Mouse (Mus musculus) neural tube, embryonic 11.5 days (tissue): Measurements from ENCODE around the gene Trim47. TPM values are rescaled to one million over a fixed set of nuclear protein-coding genes. Genes with fewer than 3 reads are reported as not detected.

Experiments used
- ATAC-seq: fragments of 200-750 bp; cut with Nextera tagmentation; 2 replicates; pipeline ENCODE4 v1.8.0; 2017; ENCODE audit warnings: moderate number of reproducible peaks, mild to moderate bottlenecking, moderate TSS enrichment, moderate library complexity; ENCODE audit not compliant: insufficient read depth, low FRiP score, low TSS enrichment
- DNase-seq: peaks from one replicate; pipeline ENCODE4 v3.0.0-alpha.2; 2015; ENCODE audit warnings: low spot score
- H3K27ac ChIP-seq: fragments of 300-500 bp; sonication (generic); 2 replicates; pipeline ENCODE4 v1.5.1; 2014; ENCODE audit warnings: low read depth, mild to moderate bottlenecking, low read length
- H3K27me3 ChIP-seq: fragments of 300-500 bp; sonication (generic); 2 replicates; pipeline ENCODE4 v1.6.1; 2014; ENCODE audit warnings: mild to moderate bottlenecking, low read length, mixed read lengths; ENCODE audit not compliant: control insufficient read depth, insufficient read depth
- H3K36me3 ChIP-seq: fragments of 300-500 bp; sonication (generic); 2 replicates; pipeline ENCODE4 v1.6.1; 2014; ENCODE audit warnings: mild to moderate bottlenecking, low read length, moderate library complexity, mixed read lengths; ENCODE audit not compliant: control insufficient read depth, insufficient read depth
- H3K4me1 ChIP-seq: fragments of 300-500 bp; sonication (generic); 2 replicates; pipeline ENCODE4 v1.6.1; 2014; ENCODE audit warnings: low read length, mixed read lengths; ENCODE audit not compliant: control insufficient read depth, insufficient read depth
- H3K4me2 ChIP-seq: fragments of 300-500 bp; sonication (generic); 2 replicates; pipeline ENCODE4 v1.6.1; 2014; ENCODE audit warnings: low read depth, mild to moderate bottlenecking, moderate library complexity
- H3K4me3 ChIP-seq: fragments of 300-500 bp; sonication (generic); 2 replicates; pipeline ENCODE4 v1.5.1; 2014; ENCODE audit warnings: low read depth, low read length
- H3K9ac ChIP-seq: fragments of 300-500 bp; sonication (generic); 2 replicates; pipeline ENCODE4 v1.6.1; 2014; ENCODE audit warnings: mild to moderate bottlenecking, low read length
- H3K9me3 ChIP-seq: fragments of 300-500 bp; sonication (generic); 2 replicates; pipeline ENCODE4 v1.6.1; 2016; ENCODE audit warnings: low read length; ENCODE audit not compliant: control insufficient read depth
- WGBS: fragments of 180-500 bp; shearing (Covaris S2); extraction: QIAGEN DNeasy Blood & Tissue Kit; methylation state at CpG from one replicate; pipeline ENCODE4 v1.1.7; 2014; 5-methylcytosine and 5-hydroxymethylcytosine counted together
- polyA plus RNA-seq: library from polyadenylated mRNA; unstranded; fragments of >200 nt; fragmentation: Nextera tagmentation; extraction: Ambion mirVana; gene quantifications from 2 replicates; pipeline ENCODE4 v1.2.1, GENCODE M21; 2014

Gene Trim47
- polyA plus RNA-seq = 3.2 and 3.3 TPM in 2 replicates

GRCm38 (mm10) chr11:116127156-116127980, at the start of gene Trim47:
Gene Trim47, minus strand, starts transcription at chr11:116127210.
- H3K9ac ChIP-seq = peak within 1 kb of the TSS; percentile 45
- peaks cover 16% of the 10 kb centered on the region for H3K4me1 ChIP-seq
- H3K4me3 ChIP-seq = no peak within 1 kb of the TSS
- peak within 1 kb of the TSS; percentile 20; the same call in 1 of the 2 replicates for H3K4me2 ChIP-seq
- H3K27me3 ChIP-seq = no peaks in the 10 kb centered on the region
- no peak for ATAC-seq
- H3K9me3 ChIP-seq = no peaks in the 10 kb centered on the region
- peaks cover under 1% of the 10 kb centered on the region; the same call in 1 of the 2 replicates for H3K36me3 ChIP-seq
- WGBS = 27% methylated on average over 23 of the region's 23 CpGs
- DNase-seq = peak; percentile 67
- no peak within 1 kb of the TSS for H3K27ac ChIP-seq

DNA sequence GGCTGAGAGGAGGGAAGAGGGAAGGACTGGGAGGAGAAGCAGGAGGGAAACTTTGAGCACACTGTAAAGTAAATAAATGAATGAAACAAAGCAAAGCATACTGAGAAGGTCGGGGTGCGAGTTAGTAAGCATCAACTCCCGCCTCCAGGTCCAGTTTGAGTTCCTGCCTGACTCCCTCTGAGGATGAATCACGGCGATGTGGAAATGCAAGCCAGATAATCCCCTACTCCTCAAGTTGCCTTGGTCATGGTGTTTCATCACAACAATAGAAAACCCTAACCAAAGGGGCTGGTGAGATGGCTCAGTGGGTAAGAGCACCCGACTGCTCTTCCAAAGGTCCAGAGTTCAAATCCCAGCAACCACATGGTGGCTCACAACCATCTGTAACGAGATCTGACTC, 49.0 kb upstream of the Trim47 start:
- H3K9ac ChIP-seq = no peak overlapping the region
- DNase-seq = no peak
- no peak for ATAC-seq
- WGBS = 81% methylated on average over 7 of the region's 7 CpGs
- H3K9me3 ChIP-seq = no peaks in the 10 kb centered on the region
- no peak overlapping the region for H3K27ac ChIP-seq
- H3K4me2 ChIP-seq = no peak overlapping the region
- peaks cover 11% of the 10 kb centered on the region for H3K36me3 ChIP-seq
- H3K4me1 ChIP-seq = no peaks in the 10 kb centered on the region
- H3K27me3 ChIP-seq = no peaks in the 10 kb centered on the region
- H3K4me3 ChIP-seq = no peak overlapping the region

- WGBS = 91% methylated on average over 22 of the region's 22 CpGs
- Histone ChIP-seq H3K27ac (no peak overlapping the region), H3K4me2 (no peak overlapping the region), H3K4me3 (no peak overlapping the region), H3K4me1 (no peaks in the 10 kb centered on the region), H3K27me3 (no peaks in the 10 kb centered on the region), H3K36me3 (peaks cover 11% of the 10 kb centered on the region), H3K9me3 (no peaks in the 10 kb centered on the region), H3K9ac (no peak overlapping the region)
- DNase-seq (no peak), ATAC-seq (no peak)
These were observed 47.9 kb upstream of the Trim47 start for GRCm38 (mm10) chr11:116174775-116175448.

DNA sequence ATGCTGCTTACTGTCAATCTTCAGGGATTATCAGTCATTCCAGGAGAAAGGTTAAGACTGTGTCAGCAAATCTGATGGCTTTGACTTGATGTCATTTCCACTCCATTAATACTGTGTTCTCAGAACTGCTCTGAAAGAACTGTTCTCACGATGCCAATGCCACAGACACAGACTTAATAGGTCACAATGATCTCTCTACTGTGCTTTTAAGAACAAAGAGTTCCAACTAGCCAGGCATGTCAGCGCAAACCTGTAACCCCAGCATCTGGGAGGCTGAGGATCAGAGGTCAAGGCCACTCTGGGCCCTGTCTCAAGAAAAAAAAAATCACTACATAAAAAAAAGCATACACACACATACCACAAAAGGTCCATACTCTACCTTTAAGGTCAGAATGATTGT, 44.9 kb upstream of the Trim47 start:
- no peak overlapping the region for H3K4me3 ChIP-seq
- no peak overlapping the region for H3K4me2 ChIP-seq
- H3K27ac ChIP-seq = no peak overlapping the region
- no peak for ATAC-seq
- H3K9ac ChIP-seq = no peak overlapping the region
- 86% methylated on average over 2 of the region's 2 CpGs for WGBS
- DNase-seq = no peak
- H3K4me1 ChIP-seq = peaks cover 2% of the 10 kb centered on the region; the same call in 1 of the 2 replicates
- H3K9me3 ChIP-seq = no peaks in the 10 kb centered on the region
- H3K36me3 ChIP-seq = peaks cover 8% of the 10 kb centered on the region
- H3K27me3 ChIP-seq = no peaks in the 10 kb centered on the region

DNA sequence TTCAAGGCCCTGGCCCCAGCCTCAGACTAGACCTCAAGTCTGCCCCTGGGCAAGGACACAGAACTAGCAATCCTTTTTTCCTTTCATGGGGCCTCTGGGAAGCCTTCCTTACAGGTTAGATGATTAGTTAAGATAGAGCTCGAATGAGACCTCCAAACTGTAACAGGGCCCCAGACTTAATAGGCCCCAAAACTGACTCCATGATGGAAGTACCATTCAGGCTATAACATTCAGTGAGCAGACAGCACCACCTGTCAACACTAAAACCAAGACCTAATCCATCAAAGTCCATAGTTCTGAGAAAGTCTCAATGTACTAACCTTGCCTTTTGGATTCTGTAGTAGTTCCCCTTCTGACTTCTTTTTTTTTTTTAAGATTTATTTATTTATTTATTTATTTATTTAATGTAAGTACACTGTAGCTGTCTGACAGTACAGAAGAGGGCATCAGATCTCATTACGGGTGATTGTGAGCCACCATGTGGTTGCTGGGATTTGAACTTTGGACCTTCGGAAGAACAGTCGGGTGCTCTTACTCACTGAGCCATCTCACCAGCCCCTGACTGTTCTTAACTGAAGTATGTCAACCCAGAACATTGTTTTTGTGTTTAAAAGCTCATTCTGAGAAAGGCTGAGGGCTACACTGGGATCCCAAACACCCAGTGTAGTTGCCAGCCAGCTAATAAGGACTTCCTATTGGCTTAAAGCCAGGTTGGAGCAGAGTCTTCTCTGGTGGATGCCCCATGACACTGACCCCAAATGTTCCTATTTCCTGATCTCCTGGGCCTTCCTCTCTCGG, 43.2 kb upstream of the Trim47 start:
- no peak overlapping the region for H3K27ac ChIP-seq
- peaks cover 8% of the 10 kb centered on the region; the same call in 1 of the 2 replicates for H3K4me1 ChIP-seq
- peaks cover 8% of the 10 kb centered on the region for H3K36me3 ChIP-seq
- no peak overlapping the region for H3K9ac ChIP-seq
- DNase-seq = no peak
- H3K4me2 ChIP-seq = no peak overlapping the region
- no peaks in the 10 kb centered on the region for H3K9me3 ChIP-seq
- no peak for ATAC-seq
- no peak overlapping the region for H3K4me3 ChIP-seq
- 90% methylated on average over 5 of the region's 5 CpGs for WGBS
- H3K27me3 ChIP-seq = no peaks in the 10 kb centered on the region

- Histone ChIP-seq H3K27ac (no peak overlapping the region), H3K9me3 (no peaks in the 10 kb centered on the region), H3K27me3 (no peaks in the 10 kb centered on the region), H3K36me3 (peaks cover 3% of the 10 kb centered on the region; the same call in 1 of the 2 replicates), H3K9ac (no peak overlapping the region), H3K4me1 (peaks cover 8% of the 10 kb centered on the region; the same call in 1 of the 2 replicates), H3K4me3 (no peak overlapping the region), H3K4me2 (no peak overlapping the region)
- ATAC-seq (no peak), DNase-seq (no peak)
- 92% methylated on average over 3 of the region's 3 CpGs for WGBS
These were observed 42.2 kb upstream of the Trim47 start for GRCm38 (mm10) chr11:116169214-116169613.

DNA sequence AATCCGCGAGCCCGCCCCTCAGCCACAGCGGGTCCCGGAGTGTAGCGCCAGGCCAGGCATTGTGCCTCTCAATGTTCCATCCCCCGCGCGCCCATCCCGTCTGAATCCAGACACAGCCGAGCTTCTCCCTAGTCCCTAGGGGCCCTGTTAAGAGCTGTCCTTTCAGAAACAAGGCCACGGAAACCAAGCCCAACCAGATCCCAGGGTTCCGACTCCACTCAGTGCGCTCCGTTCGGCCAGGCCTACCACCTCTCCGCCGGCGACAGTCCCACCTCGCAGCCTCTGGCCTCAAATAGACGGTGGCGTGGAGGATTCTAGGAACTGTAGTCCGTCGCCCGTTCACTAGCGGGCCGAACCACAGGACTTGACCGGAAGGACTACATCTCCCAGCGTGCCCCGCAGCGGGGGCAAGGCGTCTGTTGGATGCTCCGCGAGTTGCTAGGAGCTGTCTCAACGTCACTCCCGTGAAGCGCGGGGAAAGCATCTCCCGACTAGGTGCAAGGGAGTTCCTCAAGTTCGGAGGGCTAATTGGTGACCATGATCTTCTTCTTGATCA, 41.0 kb upstream of the Trim47 start, which contains the start of gene Fbf1:
TSS of gene Fbf1 (minus strand) at position 283 of the 556 bp plus-strand sequence.
- WGBS = under 1% methylated on average over 40 of the region's 40 CpGs
- H3K9ac ChIP-seq = peak within 1 kb of the TSS; percentile 89
- H3K4me1 ChIP-seq = peaks cover 10% of the 10 kb centered on the region
- ATAC-seq (peak; percentile 94), DNase-seq (peak; percentile 97)
- peak within 1 kb of the TSS; percentile 84 for H3K4me2 ChIP-seq
- H3K9me3 ChIP-seq = no peaks in the 10 kb centered on the region
- no peaks in the 10 kb centered on the region for H3K27me3 ChIP-seq
- peak within 1 kb of the TSS; percentile 87 for H3K27ac ChIP-seq
- H3K4me3 ChIP-seq = peak within 1 kb of the TSS; percentile 80
- no peaks in the 10 kb centered on the region; the same call in 1 of the 2 replicates for H3K36me3 ChIP-seq

DNA sequence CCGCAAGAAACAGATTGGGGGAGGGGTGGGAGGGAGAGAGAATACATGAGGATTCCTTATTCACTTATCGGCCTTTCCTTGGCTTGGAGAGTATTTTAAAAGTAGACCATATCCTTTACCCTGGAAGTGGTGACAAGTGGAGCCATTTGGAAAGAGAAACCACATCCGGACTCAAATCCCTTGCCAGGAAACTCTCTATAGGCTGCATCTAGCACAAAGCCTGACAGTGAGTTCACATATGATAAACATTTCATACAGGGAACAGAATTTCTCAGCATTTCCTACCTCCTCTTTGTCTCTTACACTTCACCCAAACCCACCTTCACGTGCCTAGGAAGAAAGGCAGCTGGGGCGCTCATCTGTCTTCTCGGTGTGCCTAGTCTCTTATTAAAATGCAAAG, 40.2 kb upstream of the Trim47 start:
- no peak for ATAC-seq

More for the DNA sequence above, 40.2 kb upstream of the Trim47 start:
- Histone ChIP-seq H3K27me3 (no peaks in the 10 kb centered on the region), H3K9ac (peak overlapping the region; percentile 89), H3K9me3 (no peaks in the 10 kb centered on the region), H3K36me3 (no peaks in the 10 kb centered on the region), H3K27ac (peak overlapping the region; percentile 87), H3K4me2 (peak overlapping the region; percentile 84), H3K4me1 (peaks cover 10% of the 10 kb centered on the region), H3K4me3 (peak overlapping the region; percentile 80)
- WGBS = 15% methylated on average over 6 of the region's 6 CpGs
- DNase-seq = peak; percentile 15
